Mouse (Mus musculus): ENCODE data around the gene Cad.

GRCm38 (mm10) chr5:31095711-31096480 lies 41.3 kb downstream of the Cad start:
- no peak for TF ChIP-seq MAX (IDR thresholded peaks at IDR 0.05)
- no peak for TF ChIP-seq CTCF (IDR thresholded peaks at IDR 0.05; ENCODE audit: control insufficient read depth, insufficient read depth, insufficient read length)

Measured in C2C12 (cell line).